Mouse (Mus musculus) heart, adult 18-20 months (tissue): ENCODE measurements around the gene Smad1. TPM values are rescaled to one million over a fixed set of nuclear protein-coding genes. Genes with fewer than 3 reads are reported as not detected.
A peak's percentile ranks its signal among the peaks of the same experiment; 100 is the strongest.

ENCODE experiments used
- DNase-seq, 2 experiments: peaks; one replicate each; pipeline ENCODE4 v3.0.0; 2021 to 2022; ENCODE audit warnings: mixed read lengths in 1 of 2
- total RNA-seq, 2 experiments: library from RNA; stranded (reverse); gene quantifications; 2 replicates each; pipeline ENCODE4 v1.2.3; 2021

Smad1 gene
- total RNA-seq, 2 experiments from 2014 or later: 13.2 to 14.7 TPM

GRCm38 (mm10) chr8:79360302-79360701 is 39.0 kb downstream of the Smad1 start:
- peak in 1 of 2 experiments; percentile 45 for DNase-seq

GRCm38 (mm10) chr8:79355721-79356434 is 43.4 kb downstream of the Smad1 start:
- no peak for DNase-seq

- DNase-seq: no peak
Observed at GRCm38 (mm10) chr8:79354009-79354408, 45.3 kb downstream of the Smad1 start.

GRCm38 (mm10) chr8:79351916-79352315 is 47.4 kb downstream of the Smad1 start:
- no peak for DNase-seq

GRCm38 (mm10) chr8:79350805-79351204 is 48.5 kb downstream of the Smad1 start:
- no peak for DNase-seq

GRCm38 (mm10) chr8:79350094-79350593 is 49.2 kb downstream of the Smad1 start:
- DNase-seq: peak; percentile 83 to 91

GRCm38 (mm10) chr8:79346414-79346813 is 52.9 kb downstream of the Smad1 start:
- no peak for DNase-seq

- no peak for DNase-seq
Observed at GRCm38 (mm10) chr8:79345856-79346255, 53.5 kb downstream of the Smad1 start.

- DNase-seq: no peak
Observed at GRCm38 (mm10) chr8:79341236-79341635, 58.1 kb downstream of the Smad1 start.

GRCm38 (mm10) chr8:79339555-79339954 is 59.8 kb downstream of the Smad1 start:
- peak; percentile 53 to 69 for DNase-seq

- no peak for DNase-seq
Observed at GRCm38 (mm10) chr8:79338619-79339018, 60.7 kb downstream of the Smad1 start.

- no peak for DNase-seq
Observed at GRCm38 (mm10) chr8:79332109-79332900, 67.0 kb downstream of the Smad1 start.

GRCm38 (mm10) chr8:79331571-79331970 is 67.7 kb downstream of the Smad1 start:
- DNase-seq: no peak

GRCm38 (mm10) chr8:79331017-79331416 is 68.3 kb downstream of the Smad1 start:
- DNase-seq: peak in 1 of 2 experiments; percentile 35

GRCm38 (mm10) chr8:79329735-79330134 is 69.6 kb downstream of the Smad1 start:
- DNase-seq: no peak

- DNase-seq: no peak
Observed at GRCm38 (mm10) chr8:79329182-79329581, 70.1 kb downstream of the Smad1 start.

GRCm38 (mm10) chr8:79325510-79325909 is 73.8 kb downstream of the Smad1 start:
- peak in 1 of 2 experiments; percentile 62 for DNase-seq

- no peak for DNase-seq
Observed at GRCm38 (mm10) chr8:79324928-79325327, 74.4 kb downstream of the Smad1 start.

GRCm38 (mm10) chr8:79324036-79324435 is 75.3 kb downstream of the Smad1 start:
- peak in 1 of 2 experiments; percentile 27 for DNase-seq

GRCm38 (mm10) chr8:79323121-79323520 is 76.2 kb downstream of the Smad1 start:
- DNase-seq: peak; percentile 26 to 40

GRCm38 (mm10) chr8:79310801-79311200 is 88.5 kb downstream of the Smad1 start:
- DNase-seq: no peak

- DNase-seq: no peak
Observed at GRCm38 (mm10) chr8:79305941-79306340, 93.4 kb downstream of the Smad1 start.

- DNase-seq: no peak
Observed at GRCm38 (mm10) chr8:79301548-79301947, 97.8 kb downstream of the Smad1 start.
